Mouse (Mus musculus) hematopoietic stem cell, adult 5-6 weeks (primary cell): ENCODE results near the gene Klhl35. TPM values are rescaled to one million over a fixed set of nuclear protein-coding genes. Genes with fewer than 3 reads are reported as not detected.
"Not testable (repeated sequence)": the region's sequence is repeated elsewhere in the genome, so short reads cannot be mapped to it uniquely, and the experiment has no call there.

ENCODE experiments used
- ATAC-seq, 2 experiments: fragments of 125-278 bp in 1 of 2; replicated peaks in 1 of 2; 2 replicates each; pipeline ENCODE4 v1.8.0; 2016 to 2017; ENCODE audit warnings: inconsistent platforms in 2 of 2, mild to moderate bottlenecking in 2 of 2, moderate number of reproducible peaks in 2 of 2, low read depth in 1 of 2, moderate TSS enrichment in 1 of 2; ENCODE audit not compliant: low FRiP score in 2 of 2, poor library complexity in 2 of 2, severe bottlenecking in 2 of 2, insufficient read depth in 1 of 2, low TSS enrichment in 1 of 2
- total RNA-seq: library from RNA; stranded (forward); fragments of 172-1452, 232-1000 nt; gene quantifications from 2 replicates; pipeline ENCODE4 v1.2.3, GENCODE M21; 2017

The Klhl35 gene
- total RNA-seq, 1 experiment from 2014 or later, result not detected

- no peak for ATAC-seq
These were observed 10.8 kb downstream of the Klhl35 start for GRCm38 (mm10) chr7:99476558-99477114.

- no peak for ATAC-seq
These were observed 11.4 kb downstream of the Klhl35 start for GRCm38 (mm10) chr7:99477235-99477634.

GRCm38 (mm10) chr7:99482637-99483036, 16.8 kb downstream of the Klhl35 start:
- no peak for ATAC-seq

- peak; percentile 95 for ATAC-seq
These were observed 17.6 kb downstream of the Klhl35 start, which contains the start of gene Rps3 for GRCm38 (mm10) chr7:99483271-99483923. Rps3 (minus strand) TSS chr7:99483738.

- no peak for ATAC-seq
These were observed 18.1 kb downstream of the Klhl35 start for GRCm38 (mm10) chr7:99483924-99484319.

- no peak for ATAC-seq
These were observed 18.9 kb downstream of the Klhl35 start for GRCm38 (mm10) chr7:99484679-99485078.

GRCm38 (mm10) chr7:99489708-99490107, 23.9 kb downstream of the Klhl35 start:
- no peak for ATAC-seq

- no peak for ATAC-seq
These were observed 33.3 kb downstream of the Klhl35 start for GRCm38 (mm10) chr7:99499128-99499527.

DNA sequence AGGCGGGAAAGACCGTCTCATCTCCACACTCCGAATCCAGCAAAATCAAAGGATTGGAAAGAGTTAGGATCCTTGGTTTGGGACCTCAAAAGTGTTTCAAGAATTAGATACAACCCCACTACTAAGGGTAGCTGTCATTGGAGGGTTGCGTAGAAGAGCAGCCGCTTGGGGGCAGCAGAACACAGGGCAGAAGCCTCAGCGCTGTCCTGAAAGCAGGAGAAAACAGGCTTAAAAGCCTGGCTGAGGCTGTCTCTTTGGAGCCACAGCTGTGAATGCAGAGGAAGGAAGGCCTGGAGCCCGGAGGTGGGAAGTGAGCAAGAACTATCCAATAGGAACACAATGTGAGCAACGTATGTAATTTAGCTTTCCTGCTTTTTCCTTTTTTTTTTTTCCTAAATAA, 34.4 kb downstream of the Klhl35 start:
- ATAC-seq, result peak; percentile 78 to 84

GRCm38 (mm10) chr7:99500655-99501054, 34.9 kb downstream of the Klhl35 start:
- no peak for ATAC-seq

DNA sequence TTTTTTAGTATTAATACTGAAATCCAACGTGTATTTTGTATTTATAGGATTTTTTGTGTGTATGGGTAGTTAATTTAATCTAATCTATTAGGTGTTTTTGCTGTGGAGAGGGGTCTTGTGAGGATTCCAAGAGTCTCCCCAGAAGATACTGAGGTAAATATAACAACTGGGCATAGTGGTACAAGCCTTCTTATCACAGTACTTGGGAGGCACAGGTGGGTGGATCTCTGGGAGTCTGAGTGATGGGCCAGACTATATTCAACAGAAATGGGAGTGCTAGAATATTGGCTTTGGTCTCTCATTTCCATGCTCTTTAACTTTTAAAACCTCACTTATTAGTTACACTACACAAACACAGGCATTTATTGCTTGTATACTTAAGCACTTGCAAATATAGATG, 35.3 kb downstream of the Klhl35 start:
- no peak for ATAC-seq

DNA sequence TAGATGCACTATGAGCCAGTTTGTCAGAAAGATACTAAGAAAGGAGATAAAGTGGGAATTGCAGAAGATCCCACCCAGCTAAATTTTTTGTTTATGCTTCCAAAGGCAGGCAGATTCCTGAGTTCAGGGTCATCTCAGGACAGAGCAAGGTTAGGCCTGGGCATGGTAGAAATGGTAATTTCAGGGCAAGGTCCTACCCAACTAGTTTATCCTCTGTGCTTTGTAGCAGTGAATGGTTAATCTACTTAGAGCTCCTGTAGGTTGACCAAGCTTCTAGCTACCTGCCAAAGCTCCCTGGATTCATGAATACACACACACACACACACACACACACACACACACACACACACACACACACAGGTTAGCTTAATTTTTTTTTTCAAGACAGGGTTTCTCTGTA, 38.8 kb downstream of the Klhl35 start:
- ATAC-seq, result no peak

GRCm38 (mm10) chr7:99508187-99508586, 42.4 kb downstream of the Klhl35 start:
- ATAC-seq, result not testable (repeated sequence)

GRCm38 (mm10) chr7:99510087-99510501, 44.3 kb downstream of the Klhl35 start:
- no peak; a peak in 1 of 4 replicates for ATAC-seq

DNA sequence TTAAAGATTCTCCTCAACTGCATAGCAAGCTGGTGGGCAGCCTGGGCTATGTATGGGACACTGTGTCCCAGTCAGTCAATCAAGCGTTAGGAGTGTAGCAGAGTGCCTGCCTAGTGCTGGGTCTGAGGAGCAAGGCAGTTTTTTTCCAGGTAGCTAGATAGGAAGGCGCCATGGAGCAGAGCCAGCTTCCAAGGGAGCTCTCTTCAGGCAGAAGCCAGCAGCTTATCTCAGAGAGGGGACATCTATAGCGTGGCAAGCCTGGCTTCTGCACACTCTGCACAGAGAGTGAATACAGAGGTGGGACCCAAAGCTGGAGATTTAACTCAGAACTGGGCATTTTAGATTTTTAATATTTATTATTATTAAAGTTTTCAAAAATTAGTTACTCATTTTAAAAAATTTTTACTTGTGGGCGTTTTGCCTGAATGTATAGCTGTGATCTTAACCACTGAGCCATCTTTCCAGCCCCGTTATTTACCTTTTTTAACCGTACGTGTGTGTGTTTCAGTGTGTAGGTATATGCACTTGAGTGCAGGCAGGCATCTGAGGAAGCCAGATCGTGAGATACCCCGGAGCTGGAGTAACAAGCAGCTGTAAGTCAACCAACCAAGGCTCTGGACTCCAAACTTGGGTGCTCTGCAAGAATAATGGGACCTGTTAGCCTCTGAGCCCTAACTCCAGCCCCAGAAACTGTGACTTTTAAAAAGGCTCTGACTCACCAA, 50.4 kb downstream of the Klhl35 start:
- no peak for ATAC-seq

DNA sequence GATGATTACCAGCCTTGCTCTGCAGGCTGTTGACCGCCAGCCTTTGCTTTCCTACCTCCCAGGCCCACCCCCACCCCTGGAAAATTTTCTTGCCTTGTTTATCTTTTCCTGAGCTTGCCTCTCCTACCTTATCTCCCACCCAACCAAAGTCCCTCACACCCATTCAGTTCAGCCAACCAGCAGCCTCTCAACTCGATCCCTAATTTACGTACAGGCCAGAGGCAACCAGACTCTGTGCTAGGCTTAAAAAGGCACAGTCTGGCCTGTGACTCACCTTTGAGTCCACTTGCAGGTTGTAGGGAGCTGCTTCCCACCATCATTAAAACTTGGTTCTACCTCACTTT, 51.0 kb downstream of the Klhl35 start:
- no peak for ATAC-seq

- ATAC-seq, result no peak
These were observed 53.3 kb downstream of the Klhl35 start for GRCm38 (mm10) chr7:99518954-99519644.

GRCm38 (mm10) chr7:99523121-99523520, 57.3 kb downstream of the Klhl35 start:
- ATAC-seq, result no peak
